Mouse (Mus musculus) embryonic facial prominence, embryonic 15.5 days (tissue): ENCODE measurements at regions not wholly inside any gene's neighbourhood (a gene's known extent, or its start where the extent isn't known, plus 50 kb on each side); places are given as distances from the start of the nearest gene placed in this dataset.

Experiments
- ATAC-seq: fragments of 200-750 bp; cut with Nextera tagmentation; 2 replicates; pipeline ENCODE4 v1.8.0; 2017; ENCODE audit warnings: low read depth, moderate TSS enrichment; ENCODE audit not compliant: insufficient number of reproducible peaks, low FRiP score, low TSS enrichment
- H3K27ac ChIP-seq: fragments of 300-500 bp; sonication (generic); replicated peaks from 2 replicates; pipeline ENCODE4 v1.5.1; 2015; ENCODE audit warnings: mild to moderate bottlenecking, inconsistent platforms
- H3K27me3 ChIP-seq: fragments of 300-500 bp; sonication (generic); 2 replicates; pipeline ENCODE4 v1.6.1; 2015; ENCODE audit warnings: inconsistent platforms
- H3K36me3 ChIP-seq: fragments of 300-500 bp; sonication (generic); 2 replicates; pipeline ENCODE4 v1.6.1; 2015; ENCODE audit warnings: mild to moderate bottlenecking, inconsistent platforms
- H3K4me1 ChIP-seq: fragments of 300-500 bp; sonication (generic); 2 replicates; pipeline ENCODE4 v1.6.1; 2015; ENCODE audit warnings: inconsistent platforms
- H3K4me2 ChIP-seq: fragments of 300-500 bp; sonication (generic); replicated peaks from 2 replicates; pipeline ENCODE4 v1.6.1; 2015; ENCODE audit warnings: mild to moderate bottlenecking, inconsistent platforms
- H3K4me3 ChIP-seq: fragments of 300-500 bp; sonication (generic); replicated peaks from 2 replicates; pipeline ENCODE4 v1.5.1; 2015; ENCODE audit warnings: mild to moderate bottlenecking, inconsistent platforms
- H3K9ac ChIP-seq: fragments of 300-500 bp; sonication (generic); 2 replicates; pipeline ENCODE4 v1.6.1; 2015; ENCODE audit warnings: inconsistent platforms
- H3K9me3 ChIP-seq: fragments of 300-500 bp; sonication (generic); replicated peaks from 2 replicates; pipeline ENCODE4 v1.6.1; 2016; ENCODE audit warnings: inconsistent platforms
- WGBS: fragments of 180-500 bp; shearing (Covaris S2); methylation state at CpG from one replicate; pipeline ENCODE4 v1.1.7; 2015; 5-methylcytosine and 5-hydroxymethylcytosine counted together

DNA sequence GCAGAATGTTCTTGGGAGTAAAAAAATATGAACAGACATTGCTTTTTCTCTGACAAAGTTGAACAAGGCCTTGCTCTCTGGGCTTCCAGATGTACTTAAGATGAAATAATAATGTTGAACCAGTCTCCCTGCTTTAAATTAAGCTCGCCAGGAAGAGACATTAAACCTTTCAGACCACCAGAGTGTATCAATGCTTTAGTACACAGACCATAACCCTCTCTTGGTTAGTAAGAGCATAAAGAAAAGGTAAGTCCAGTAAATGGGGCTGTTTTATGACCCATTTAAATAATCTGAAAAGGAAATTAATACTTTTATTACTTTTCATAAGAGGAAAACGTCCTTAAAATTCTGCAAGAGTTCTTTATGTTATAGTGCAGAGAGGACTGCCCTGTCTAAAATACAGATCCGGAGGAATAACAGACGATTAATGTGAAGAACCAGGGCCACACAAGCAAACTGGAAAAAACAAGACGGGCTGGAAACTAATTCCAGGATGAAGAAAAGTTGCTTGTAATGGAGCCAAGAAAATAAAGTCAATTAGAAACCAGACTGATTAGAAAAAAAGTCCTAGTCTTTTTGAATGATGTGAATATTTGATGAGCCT is 74.4 kb downstream of the Mettl11b start:
- 56% methylated on average over 5 of the region's 5 CpGs for WGBS
- Histone ChIP-seq H3K4me3 (no peak overlapping the region), H3K4me1 (no peaks in the 10 kb centered on the region), H3K4me2 (no peak overlapping the region), H3K27ac (no peak overlapping the region), H3K36me3 (no peaks in the 10 kb centered on the region), H3K9me3 (no peaks in the 10 kb centered on the region), H3K27me3 (no peaks in the 10 kb centered on the region), H3K9ac (no peak overlapping the region)
- ATAC-seq: no peak

DNA sequence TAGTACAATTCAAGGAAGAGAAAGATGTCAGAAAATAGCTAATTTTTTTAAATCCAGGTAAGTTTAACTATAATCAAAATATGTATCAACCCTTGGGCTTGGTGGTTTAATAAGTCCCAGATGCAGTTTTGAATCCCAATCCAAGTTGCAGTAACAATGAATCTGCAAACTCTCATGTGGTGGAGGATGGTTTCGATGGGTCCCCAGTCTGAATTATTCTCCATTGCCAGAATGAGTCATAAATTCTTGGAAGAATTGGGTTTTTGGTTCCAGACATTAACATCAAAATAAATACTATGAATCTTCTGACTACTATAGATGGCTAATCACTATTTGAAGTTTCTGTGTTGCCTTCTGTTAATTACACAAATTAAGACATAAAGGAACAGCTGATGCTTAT is 82.9 kb downstream of the Mettl11b start:
- no peaks in the 10 kb centered on the region for H3K36me3 ChIP-seq
- H3K4me1 ChIP-seq: 0 out of 2 replicates have a peak, but pooled peaks cover 9% of the 10 kb centered on the region
- no peak overlapping the region for H3K4me2 ChIP-seq
- no peaks in the 10 kb centered on the region for H3K9me3 ChIP-seq
- WGBS: 83% methylated on average over 1 of the region's 1 CpGs
- H3K9ac ChIP-seq: no peak overlapping the region
- H3K4me3 ChIP-seq: no peak overlapping the region
- no peak overlapping the region for H3K27ac ChIP-seq
- ATAC-seq: no peak
- H3K27me3 ChIP-seq: no peaks in the 10 kb centered on the region

DNA sequence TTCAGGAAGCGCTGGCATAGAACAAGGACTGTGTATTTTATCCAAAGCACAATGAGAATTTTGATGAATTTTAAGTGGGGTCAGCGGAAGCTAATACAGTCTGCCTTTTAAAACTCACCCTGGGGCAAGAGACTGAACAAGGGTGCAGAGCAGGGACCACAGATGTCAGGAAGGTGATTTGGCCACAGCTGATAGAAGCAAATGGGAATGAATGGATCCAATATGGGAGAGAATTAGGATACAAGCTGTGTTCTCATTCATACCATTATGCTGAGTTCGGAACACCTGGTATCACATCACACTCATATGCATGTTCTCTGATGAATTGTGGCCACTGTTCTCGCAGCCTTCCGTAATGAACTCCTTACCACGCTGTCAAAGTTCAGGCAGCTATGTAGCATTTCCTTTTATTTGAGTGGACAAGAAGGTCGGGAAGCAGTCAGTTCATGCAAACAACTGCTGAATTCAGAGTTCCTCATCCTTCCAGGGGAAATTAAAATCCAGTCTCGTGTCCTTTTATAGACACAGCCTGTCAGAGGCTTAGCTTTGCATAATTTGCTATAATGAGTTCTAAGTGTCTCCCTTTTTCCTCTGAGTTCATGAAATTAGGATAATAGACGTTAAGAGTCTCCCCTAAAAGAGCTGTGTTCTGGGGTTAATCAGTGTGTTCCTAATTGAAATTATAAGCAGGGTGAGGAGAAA is 84.4 kb downstream of the Mettl11b start:
- H3K9me3 ChIP-seq: no peaks in the 10 kb centered on the region
- H3K27ac ChIP-seq: no peak overlapping the region
- H3K27me3 ChIP-seq: no peaks in the 10 kb centered on the region
- no peak overlapping the region for H3K9ac ChIP-seq
- 0 out of 2 replicates have a peak, but pooled peaks have one; percentile 47 for ATAC-seq
- H3K36me3 ChIP-seq: no peaks in the 10 kb centered on the region
- 39% methylated on average over 9 of the region's 9 CpGs for WGBS
- 0 out of 2 replicates have a peak, but pooled peaks cover 9% of the 10 kb centered on the region for H3K4me1 ChIP-seq
- H3K4me2 ChIP-seq: no peak overlapping the region
- no peak overlapping the region for H3K4me3 ChIP-seq

DNA sequence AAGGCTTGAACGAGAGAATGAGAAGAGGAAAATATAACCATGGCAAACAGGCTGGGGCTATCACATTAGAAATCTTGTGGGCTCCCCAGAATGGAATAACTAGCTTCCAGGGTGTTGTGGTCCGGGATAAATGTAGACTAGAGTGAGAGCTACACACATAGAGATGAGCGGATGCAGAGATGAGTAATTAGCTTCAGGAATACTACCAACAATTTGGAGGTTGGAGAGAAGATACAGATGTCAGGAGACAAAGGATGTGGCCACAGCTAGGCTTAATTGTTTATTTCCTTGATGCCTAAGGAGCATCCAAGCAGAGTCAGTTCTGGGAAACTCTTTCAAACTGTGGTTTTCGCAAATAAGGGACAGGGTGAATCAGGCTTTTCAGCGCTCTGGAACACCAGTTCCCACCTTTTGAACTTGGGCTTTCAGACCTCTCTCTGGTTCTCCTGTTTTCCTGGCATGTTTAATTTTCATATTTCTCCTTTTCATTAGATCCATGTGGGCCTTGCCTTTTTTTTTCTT is 94.7 kb downstream of the Mettl11b start:
- Histone ChIP-seq H3K27me3 (no peaks in the 10 kb centered on the region), H3K9me3 (no peaks in the 10 kb centered on the region), H3K4me3 (no peak overlapping the region), H3K4me1 (no peaks in the 10 kb centered on the region), H3K4me2 (no peak overlapping the region), H3K36me3 (no peaks in the 10 kb centered on the region), H3K9ac (no peak overlapping the region), H3K27ac (no peak overlapping the region)
- WGBS: 66% methylated on average over 5 of the region's 5 CpGs
- peak; percentile 24; the same call in 1 of the 2 replicates for ATAC-seq

DNA sequence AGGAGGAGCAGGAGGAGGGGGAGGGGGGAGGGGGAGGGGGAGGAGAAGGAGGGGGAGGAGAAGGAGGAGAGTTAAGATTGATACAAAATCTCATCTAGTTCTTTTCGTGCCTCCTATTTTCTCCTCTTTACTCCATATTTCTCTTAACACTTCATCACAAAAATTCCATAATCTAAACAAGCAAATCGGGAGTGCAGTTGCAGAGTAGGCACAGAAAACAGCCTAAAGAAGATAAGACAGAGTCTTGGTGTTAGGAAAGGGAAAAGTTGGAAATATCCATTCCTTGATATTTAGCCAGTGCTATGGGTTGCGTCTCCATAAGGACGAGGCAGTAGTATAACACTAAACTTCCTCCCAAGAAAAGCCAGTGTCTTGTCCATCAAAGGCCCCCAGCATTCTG is 100.1 kb downstream of the Mettl11b start:
- H3K4me3 ChIP-seq: no peak overlapping the region
- no peaks in the 10 kb centered on the region for H3K4me1 ChIP-seq
- no peak overlapping the region for H3K27ac ChIP-seq
- 86% methylated on average over 4 of the region's 4 CpGs for WGBS
- no peaks in the 10 kb centered on the region for H3K27me3 ChIP-seq
- ATAC-seq: no peak
- no peak overlapping the region for H3K4me2 ChIP-seq
- no peak overlapping the region for H3K9ac ChIP-seq
- no peaks in the 10 kb centered on the region for H3K36me3 ChIP-seq
- H3K9me3 ChIP-seq: no peaks in the 10 kb centered on the region

DNA sequence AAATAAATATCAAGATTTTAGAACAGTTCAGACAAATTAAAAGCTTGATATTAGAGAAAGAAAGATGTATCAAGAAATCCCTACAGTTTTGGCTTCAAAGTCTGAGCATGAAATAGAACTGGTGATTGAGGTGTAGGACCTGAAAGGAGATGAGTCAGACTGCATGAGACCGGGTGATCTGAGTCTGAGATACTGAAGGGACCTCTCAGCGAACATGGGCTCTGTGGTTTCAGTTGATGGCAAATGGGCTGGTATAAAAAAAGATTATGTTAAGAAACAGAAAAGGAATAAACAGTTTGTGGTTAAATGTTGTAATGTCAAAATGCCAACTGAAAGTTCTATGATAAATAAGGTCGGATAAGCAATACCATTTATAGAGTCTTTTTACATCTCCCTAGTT is 103.7 kb downstream of the Mettl11b start:
- ATAC-seq: no peak
- Histone ChIP-seq H3K9ac (no peak overlapping the region), H3K4me3 (no peak overlapping the region), H3K36me3 (no peaks in the 10 kb centered on the region), H3K9me3 (no peaks in the 10 kb centered on the region), H3K4me1 (0 out of 2 replicates have a peak, but pooled peaks cover 5% of the 10 kb centered on the region), H3K27ac (no peak overlapping the region), H3K27me3 (no peaks in the 10 kb centered on the region), H3K4me2 (no peak overlapping the region)
- WGBS: 73% methylated on average over 3 of the region's 3 CpGs

DNA sequence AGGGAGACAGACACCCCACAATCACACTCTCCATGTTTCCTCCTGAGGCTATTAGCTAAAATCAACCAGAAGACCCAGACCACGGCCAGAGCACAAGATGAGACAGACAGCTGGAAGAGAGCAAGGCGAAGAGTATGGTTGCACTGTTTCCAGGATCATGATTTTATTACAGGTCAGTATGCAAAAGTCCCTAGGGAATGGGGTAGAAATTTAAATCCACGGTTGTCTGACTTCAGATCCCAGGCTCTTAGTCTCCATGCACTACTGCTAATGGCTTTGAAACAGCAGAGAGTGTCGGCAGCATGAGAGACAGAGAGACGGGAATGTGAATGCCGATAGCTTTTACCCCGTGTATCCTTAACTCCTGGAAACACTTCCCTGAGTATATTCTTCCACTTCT is 105.2 kb downstream of the Mettl11b start:
- H3K36me3 ChIP-seq: no peaks in the 10 kb centered on the region
- H3K27ac ChIP-seq: no peak overlapping the region
- no peak for ATAC-seq
- no peak overlapping the region for H3K9ac ChIP-seq
- no peaks in the 10 kb centered on the region for H3K9me3 ChIP-seq
- no peak overlapping the region for H3K4me2 ChIP-seq
- no peaks in the 10 kb centered on the region for H3K27me3 ChIP-seq
- 0 out of 2 replicates have a peak, but pooled peaks cover 5% of the 10 kb centered on the region for H3K4me1 ChIP-seq
- 39% methylated on average over 7 of the region's 7 CpGs for WGBS
- H3K4me3 ChIP-seq: no peak overlapping the region

DNA sequence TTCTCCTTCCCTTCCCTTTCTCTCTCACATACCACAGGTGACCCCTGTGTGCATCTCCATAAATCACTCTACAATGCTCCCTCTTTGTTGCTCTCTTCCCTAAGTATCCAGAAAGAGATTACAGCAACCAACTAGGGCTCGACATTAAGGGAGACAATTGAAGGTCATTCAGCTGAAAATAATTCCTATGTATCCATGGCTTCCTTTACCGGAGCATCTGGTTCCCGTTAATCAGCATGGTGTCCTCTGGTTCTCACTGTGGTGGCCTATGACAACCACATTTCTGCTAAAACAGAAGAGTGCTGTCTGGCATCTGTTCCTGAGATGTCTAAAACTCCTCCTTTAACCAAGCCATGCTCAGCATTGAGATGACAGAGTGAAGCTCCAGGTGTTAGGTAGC is 106.9 kb downstream of the Mettl11b start:
- no peaks in the 10 kb centered on the region for H3K36me3 ChIP-seq
- H3K27me3 ChIP-seq: no peaks in the 10 kb centered on the region
- H3K27ac ChIP-seq: no peak overlapping the region
- no peak overlapping the region for H3K4me2 ChIP-seq
- ATAC-seq: no peak
- H3K9me3 ChIP-seq: no peaks in the 10 kb centered on the region
- H3K4me3 ChIP-seq: no peak overlapping the region
- H3K4me1 ChIP-seq: 0 out of 2 replicates have a peak, but pooled peaks cover 5% of the 10 kb centered on the region
- no peak overlapping the region for H3K9ac ChIP-seq
- WGBS: 33% methylated on average over 3 of the region's 3 CpGs

DNA sequence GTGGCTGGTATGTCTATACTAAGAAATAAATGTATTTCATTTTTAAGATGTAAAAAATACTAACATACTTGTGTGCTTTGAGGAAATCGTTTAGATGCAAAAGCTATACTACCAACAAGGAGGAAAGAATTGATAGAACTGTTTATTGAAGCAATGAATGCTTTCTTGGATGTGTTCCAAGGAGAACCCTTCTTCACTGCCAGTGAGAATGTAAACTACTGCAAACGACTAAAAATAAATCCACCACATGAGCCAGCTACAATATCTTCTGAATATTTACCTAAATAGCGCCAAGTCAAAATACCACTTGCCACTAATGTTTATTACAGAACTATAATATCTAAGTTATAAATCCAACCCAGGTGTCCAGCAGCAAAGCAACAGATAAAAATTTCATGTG is 108.4 kb downstream of the Mettl11b start:
- H3K27ac ChIP-seq: no peak overlapping the region
- WGBS: 44% methylated on average over 3 of the region's 3 CpGs
- ATAC-seq: no peak
- no peaks in the 10 kb centered on the region for H3K27me3 ChIP-seq
- H3K9ac ChIP-seq: no peak overlapping the region
- 0 out of 2 replicates have a peak, but pooled peaks cover 5% of the 10 kb centered on the region for H3K4me1 ChIP-seq
- H3K36me3 ChIP-seq: no peaks in the 10 kb centered on the region
- no peaks in the 10 kb centered on the region for H3K9me3 ChIP-seq
- H3K4me2 ChIP-seq: no peak overlapping the region
- H3K4me3 ChIP-seq: no peak overlapping the region

DNA sequence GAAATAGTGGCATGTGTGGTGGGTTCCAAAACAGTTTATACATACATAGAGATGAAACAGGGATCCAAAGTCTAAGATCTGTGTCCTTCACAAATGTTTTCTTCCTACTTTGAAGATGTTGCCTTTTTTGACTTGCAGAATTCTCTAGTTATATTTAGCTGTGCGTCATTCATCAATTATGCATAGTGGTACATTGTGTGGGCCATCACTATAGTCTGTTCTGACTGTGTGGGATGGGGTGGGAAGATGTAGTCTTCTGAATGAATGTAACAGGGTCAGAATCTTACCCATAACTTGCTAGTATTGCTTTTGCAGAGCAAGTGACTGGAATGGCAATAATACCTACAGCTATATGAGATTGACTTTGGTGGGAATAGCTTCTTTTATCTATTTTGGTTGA is 116.6 kb downstream of the Mettl11b start:
- no peak overlapping the region for H3K4me3 ChIP-seq
- H3K27ac ChIP-seq: peak overlapping the region; percentile 31
- no peaks in the 10 kb centered on the region for H3K27me3 ChIP-seq
- 0 out of 2 replicates have a peak, but pooled peaks cover 6% of the 10 kb centered on the region for H3K4me1 ChIP-seq
- no peak overlapping the region for H3K9ac ChIP-seq
- H3K4me2 ChIP-seq: no peak overlapping the region
- H3K9me3 ChIP-seq: no peaks in the 10 kb centered on the region
- 67% methylated on average over 1 of the region's 1 CpGs for WGBS
- no peaks in the 10 kb centered on the region for H3K36me3 ChIP-seq
- no peak for ATAC-seq

DNA sequence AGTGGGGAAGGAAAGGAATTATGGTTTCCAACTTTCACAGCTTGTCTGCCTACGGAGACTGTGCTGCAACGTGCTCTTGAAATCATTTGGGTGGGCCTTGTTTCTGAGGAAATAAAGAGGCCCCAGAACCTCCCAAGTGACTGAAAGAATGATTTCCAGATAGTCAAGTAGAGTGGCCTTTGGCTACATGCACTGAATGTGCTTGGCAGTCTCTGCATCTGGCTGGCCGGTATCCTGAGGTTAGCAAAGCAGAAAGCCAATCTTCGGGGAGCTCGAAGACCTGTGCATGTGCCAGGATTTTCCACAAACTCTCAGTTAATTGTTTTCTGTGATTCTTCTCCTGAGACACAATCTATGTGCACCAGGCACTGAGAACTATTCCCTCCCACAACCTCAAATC is 117.3 kb downstream of the Mettl11b start:
- 45% methylated on average over 5 of the region's 5 CpGs for WGBS
- Histone ChIP-seq H3K4me3 (no peak overlapping the region), H3K4me1 (0 out of 2 replicates have a peak, but pooled peaks cover 6% of the 10 kb centered on the region), H3K27ac (peak overlapping the region; percentile 31; the same call in 1 of the 2 replicates), H3K4me2 (no peak overlapping the region), H3K36me3 (no peaks in the 10 kb centered on the region), H3K9ac (no peak overlapping the region), H3K27me3 (no peaks in the 10 kb centered on the region), H3K9me3 (no peaks in the 10 kb centered on the region)
- peak; percentile 70 for ATAC-seq
